Mouse (Mus musculus): ENCODE data around the gene Usp35. TPM values are rescaled to one million over a fixed set of nuclear protein-coding genes. Genes with fewer than 3 reads are reported as not detected.

The Usp35 gene
- polyA plus RNA-seq, 1 experiment from 2014 or later, result 2.8 TPM

- no peaks in the 10 kb centered on the region for H3K4me1 ChIP-seq (ENCODE audit: control insufficient read depth, insufficient read depth, low read length)
- H3K4me3 ChIP-seq (ENCODE audit: low read depth, low read length), result no peak overlapping the region
- ATAC-seq (ENCODE audit: insufficient read depth, low FRiP score, low TSS enrichment) (no peak), DNase-seq (ENCODE audit: low spot score) (no peak)
- no peaks in the 10 kb centered on the region for H3K36me3 ChIP-seq (ENCODE audit: control insufficient read depth, insufficient read depth, low read length)
- no peak overlapping the region for H3K27ac ChIP-seq (ENCODE audit: low read depth, low read length)
- no peak overlapping the region for H3K9ac ChIP-seq (ENCODE audit: low read length)
- H3K9me3 ChIP-seq (ENCODE audit: control insufficient read depth, low read length), result no peaks in the 10 kb centered on the region
- no peak overlapping the region for H3K4me2 ChIP-seq (ENCODE audit: low read depth)
- H3K27me3 ChIP-seq (ENCODE audit: control insufficient read depth, insufficient read depth, low read length), result no peaks in the 10 kb centered on the region
- WGBS, result 65% methylated on average over 5 of the region's 5 CpGs
These were observed 28.3 kb upstream of the Usp35 start for GRCm38 (mm10) chr7:97360166-97360565.

- ATAC-seq (ENCODE audit: insufficient read depth, low FRiP score, low TSS enrichment) (no peak), DNase-seq (ENCODE audit: low spot score) (no peak)
- no peak overlapping the region for H3K9ac ChIP-seq (ENCODE audit: low read length)
- no peaks in the 10 kb centered on the region for H3K9me3 ChIP-seq (ENCODE audit: control insufficient read depth, low read length)
- no peak overlapping the region for H3K4me2 ChIP-seq (ENCODE audit: low read depth)
- no peak overlapping the region for H3K4me3 ChIP-seq (ENCODE audit: low read depth, low read length)
- H3K36me3 ChIP-seq (ENCODE audit: control insufficient read depth, insufficient read depth, low read length), result no peaks in the 10 kb centered on the region
- WGBS, result 89% methylated on average over 4 of the region's 4 CpGs
- no peak overlapping the region for H3K27ac ChIP-seq (ENCODE audit: low read depth, low read length)
- no peaks in the 10 kb centered on the region for H3K4me1 ChIP-seq (ENCODE audit: control insufficient read depth, insufficient read depth, low read length)
- no peaks in the 10 kb centered on the region for H3K27me3 ChIP-seq (ENCODE audit: control insufficient read depth, insufficient read depth, low read length)
These were observed 26.5 kb upstream of the Usp35 start for GRCm38 (mm10) chr7:97358347-97358746.

GRCm38 (mm10) chr7:97357840-97358239 lies 26.0 kb upstream of the Usp35 start:
- Histone ChIP-seq H3K36me3 (ENCODE audit: control insufficient read depth, insufficient read depth, low read length) (no peaks in the 10 kb centered on the region), H3K9ac (ENCODE audit: low read length) (no peak overlapping the region), H3K4me1 (ENCODE audit: control insufficient read depth, insufficient read depth, low read length) (no peaks in the 10 kb centered on the region), H3K27ac (ENCODE audit: low read depth, low read length) (no peak overlapping the region), H3K9me3 (ENCODE audit: control insufficient read depth, low read length) (no peaks in the 10 kb centered on the region), H3K4me2 (ENCODE audit: low read depth) (no peak overlapping the region), H3K4me3 (ENCODE audit: low read depth, low read length) (no peak overlapping the region), H3K27me3 (ENCODE audit: control insufficient read depth, insufficient read depth, low read length) (no peaks in the 10 kb centered on the region)
- 74% methylated on average over 3 of the region's 3 CpGs for WGBS
- DNase-seq (ENCODE audit: low spot score) (no peak), ATAC-seq (ENCODE audit: insufficient read depth, low FRiP score, low TSS enrichment) (no peak)

DNA sequence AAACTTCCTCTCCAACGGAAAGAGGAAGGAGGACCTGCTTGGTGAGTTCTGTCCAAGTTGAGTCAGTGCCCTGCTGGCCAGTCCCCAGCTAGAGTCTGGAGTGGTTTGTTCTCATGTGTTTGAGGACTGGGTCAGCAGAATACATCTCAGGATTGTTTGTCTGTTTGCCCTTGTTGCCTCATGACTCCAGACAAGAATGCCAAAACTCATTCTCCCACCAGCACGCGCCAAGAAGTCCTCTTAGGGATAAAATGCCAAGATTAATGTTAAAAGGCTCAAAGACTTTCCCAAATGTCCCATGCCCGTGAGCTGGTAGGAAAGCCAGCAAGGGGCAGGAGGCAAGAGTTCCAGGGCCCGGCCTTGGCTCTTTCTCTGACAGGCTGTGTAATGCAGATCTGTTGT lies 25.1 kb upstream of the Usp35 start:
- Histone ChIP-seq H3K27ac (ENCODE audit: low read depth, low read length) (no peak overlapping the region), H3K27me3 (ENCODE audit: control insufficient read depth, insufficient read depth, low read length) (no peaks in the 10 kb centered on the region), H3K4me1 (ENCODE audit: control insufficient read depth, insufficient read depth, low read length) (no peaks in the 10 kb centered on the region), H3K9me3 (ENCODE audit: control insufficient read depth, low read length) (no peaks in the 10 kb centered on the region), H3K9ac (ENCODE audit: low read length) (no peak overlapping the region), H3K4me2 (ENCODE audit: low read depth) (no peak overlapping the region), H3K36me3 (ENCODE audit: control insufficient read depth, insufficient read depth, low read length) (no peaks in the 10 kb centered on the region), H3K4me3 (ENCODE audit: low read depth, low read length) (no peak overlapping the region)
- DNase-seq (ENCODE audit: low spot score) (no peak), ATAC-seq (ENCODE audit: insufficient read depth, low FRiP score, low TSS enrichment) (no peak)
- 85% methylated on average over 5 of the region's 5 CpGs for WGBS

DNA sequence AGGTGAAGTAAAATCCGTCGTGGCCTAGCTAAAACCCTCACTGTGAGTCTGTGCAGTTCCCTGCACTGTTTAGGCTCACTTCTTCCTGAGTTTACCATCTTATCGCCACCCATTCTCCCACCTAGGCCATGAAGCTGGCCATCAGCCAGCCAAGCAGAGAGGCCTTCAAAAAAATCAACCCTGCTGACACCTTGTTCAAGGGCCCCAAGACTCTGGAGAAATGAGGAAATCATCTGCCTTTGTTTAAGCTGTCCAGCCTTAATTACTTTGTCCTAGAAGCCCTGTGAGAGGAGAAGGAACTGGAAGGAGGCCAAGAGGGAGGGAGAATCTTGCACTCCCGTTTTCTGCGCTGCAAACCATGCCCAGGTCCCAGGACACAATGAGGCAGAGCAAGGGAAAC lies 24.4 kb upstream of the Usp35 start:
- no peaks in the 10 kb centered on the region for H3K27me3 ChIP-seq (ENCODE audit: control insufficient read depth, insufficient read depth, low read length)
- H3K9ac ChIP-seq (ENCODE audit: low read length), result no peak overlapping the region
- no peak overlapping the region for H3K4me2 ChIP-seq (ENCODE audit: low read depth)
- 89% methylated on average over 5 of the region's 5 CpGs for WGBS
- no peaks in the 10 kb centered on the region for H3K9me3 ChIP-seq (ENCODE audit: control insufficient read depth, low read length)
- DNase-seq (ENCODE audit: low spot score), result no peak
- no peaks in the 10 kb centered on the region for H3K36me3 ChIP-seq (ENCODE audit: control insufficient read depth, insufficient read depth, low read length)
- no peak overlapping the region for H3K27ac ChIP-seq (ENCODE audit: low read depth, low read length)
- ATAC-seq (ENCODE audit: insufficient read depth, low FRiP score, low TSS enrichment), result no peak
- no peak overlapping the region for H3K4me3 ChIP-seq (ENCODE audit: low read depth, low read length)
- H3K4me1 ChIP-seq (ENCODE audit: control insufficient read depth, insufficient read depth, low read length), result no peaks in the 10 kb centered on the region

DNA sequence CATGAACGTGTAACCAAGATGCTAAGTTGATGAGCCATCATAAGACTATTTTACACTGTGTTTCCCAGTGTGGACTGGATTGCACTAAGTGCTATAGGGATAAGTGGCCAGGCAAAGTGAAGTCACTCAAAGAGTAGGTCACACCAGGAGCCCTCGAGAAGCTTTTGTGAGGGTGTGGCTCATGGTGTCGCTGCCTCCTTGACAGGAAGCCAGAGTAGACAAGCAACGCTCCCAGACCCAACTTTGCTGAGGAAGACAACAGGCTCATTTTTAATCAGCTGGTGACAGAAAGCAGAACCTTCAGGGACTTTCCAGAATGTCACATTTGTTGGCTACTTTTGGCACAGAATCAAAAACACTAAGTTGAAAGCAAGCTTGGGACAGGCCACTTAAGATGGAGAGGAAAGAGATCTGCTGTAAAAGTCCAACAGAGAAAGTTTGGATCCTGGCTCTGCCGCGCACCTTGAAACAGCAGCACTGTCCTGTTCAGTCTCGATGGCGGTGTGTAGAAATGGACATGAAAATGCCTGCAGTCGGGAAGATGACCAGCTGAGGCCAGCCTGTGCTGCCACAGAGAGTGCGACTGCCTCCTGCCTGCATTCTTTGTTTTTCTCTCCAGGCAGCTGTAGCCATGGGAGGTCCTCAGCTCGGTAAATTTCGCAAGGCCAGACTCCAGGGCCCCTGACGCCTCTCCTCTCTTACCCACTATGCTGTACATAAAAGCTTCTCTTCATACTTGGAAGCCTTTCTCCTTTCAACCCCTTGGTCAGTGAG lies 23.4 kb upstream of the Usp35 start:
- no peak for ATAC-seq (ENCODE audit: insufficient read depth, low FRiP score, low TSS enrichment)
- no peaks in the 10 kb centered on the region for H3K36me3 ChIP-seq (ENCODE audit: control insufficient read depth, insufficient read depth, low read length)
- no peaks in the 10 kb centered on the region for H3K4me1 ChIP-seq (ENCODE audit: control insufficient read depth, insufficient read depth, low read length)
- no peak for DNase-seq (ENCODE audit: low spot score)
- no peak overlapping the region for H3K4me3 ChIP-seq (ENCODE audit: low read depth, low read length)
- no peaks in the 10 kb centered on the region for H3K27me3 ChIP-seq (ENCODE audit: control insufficient read depth, insufficient read depth, low read length)
- H3K27ac ChIP-seq (ENCODE audit: low read depth, low read length), result no peak overlapping the region
- H3K9ac ChIP-seq (ENCODE audit: low read length), result no peak overlapping the region
- WGBS, result 42% methylated on average over 13 of the region's 13 CpGs
- no peak overlapping the region for H3K4me2 ChIP-seq (ENCODE audit: low read depth)
- H3K9me3 ChIP-seq (ENCODE audit: control insufficient read depth, low read length), result no peaks in the 10 kb centered on the region

GRCm38 (mm10) chr7:97353356-97353755 lies 21.5 kb upstream of the Usp35 start:
- 84% methylated on average over 6 of the region's 6 CpGs for WGBS
- ATAC-seq (ENCODE audit: insufficient read depth, low FRiP score, low TSS enrichment), result no peak
- DNase-seq (ENCODE audit: low spot score), result no peak
- Histone ChIP-seq H3K27ac (ENCODE audit: low read depth, low read length) (no peak overlapping the region), H3K36me3 (ENCODE audit: control insufficient read depth, insufficient read depth, low read length) (no peaks in the 10 kb centered on the region), H3K4me2 (ENCODE audit: low read depth) (no peak overlapping the region), H3K4me1 (ENCODE audit: control insufficient read depth, insufficient read depth, low read length) (no peaks in the 10 kb centered on the region), H3K9ac (ENCODE audit: low read length) (no peak overlapping the region), H3K27me3 (ENCODE audit: control insufficient read depth, insufficient read depth, low read length) (no peaks in the 10 kb centered on the region), H3K4me3 (ENCODE audit: low read depth, low read length) (no peak overlapping the region), H3K9me3 (ENCODE audit: control insufficient read depth, low read length) (no peaks in the 10 kb centered on the region)

DNA sequence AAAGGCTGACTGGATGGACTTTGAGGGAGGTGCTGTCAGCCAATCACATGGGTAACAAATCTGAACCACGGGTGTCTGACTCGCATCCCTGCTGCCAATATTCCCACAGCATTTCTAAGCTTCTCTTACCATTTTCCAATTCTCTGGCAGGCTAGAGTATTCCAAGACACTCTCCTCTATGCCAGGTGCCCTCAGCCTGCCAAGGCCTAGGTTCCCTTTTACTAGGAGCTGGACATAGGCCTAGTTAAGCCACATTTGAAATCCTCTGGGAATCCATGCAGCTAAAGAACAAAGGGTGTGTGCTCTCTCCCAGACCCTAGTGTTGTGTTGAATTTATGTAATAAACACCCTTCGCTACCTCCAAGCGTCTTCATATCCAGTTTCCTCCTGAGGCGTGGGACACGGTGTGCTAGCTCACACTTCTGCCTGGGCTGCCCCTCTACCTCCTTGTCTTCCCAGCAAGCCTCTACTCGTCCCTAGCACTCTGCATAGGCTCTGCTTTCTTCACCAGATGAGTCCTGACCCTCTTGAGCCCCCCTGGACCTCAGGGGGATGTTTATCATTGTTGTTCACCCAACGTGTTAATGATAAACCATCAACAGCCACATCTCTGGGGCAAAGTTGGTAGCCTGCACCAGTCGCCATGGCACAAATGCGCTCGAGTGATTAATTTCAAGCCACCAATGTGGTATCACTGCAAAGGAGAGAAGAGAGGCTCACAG lies 20.1 kb upstream of the Usp35 start:
- H3K27ac ChIP-seq (ENCODE audit: low read depth, low read length), result no peak overlapping the region
- no peak overlapping the region for H3K4me2 ChIP-seq (ENCODE audit: low read depth)
- no peaks in the 10 kb centered on the region for H3K36me3 ChIP-seq (ENCODE audit: control insufficient read depth, insufficient read depth, low read length)
- 88% methylated on average over 11 of the region's 11 CpGs for WGBS
- no peaks in the 10 kb centered on the region for H3K4me1 ChIP-seq (ENCODE audit: control insufficient read depth, insufficient read depth, low read length)
- no peaks in the 10 kb centered on the region for H3K27me3 ChIP-seq (ENCODE audit: control insufficient read depth, insufficient read depth, low read length)
- ATAC-seq (ENCODE audit: insufficient read depth, low FRiP score, low TSS enrichment) (no peak), DNase-seq (ENCODE audit: low spot score) (no peak)
- H3K9me3 ChIP-seq (ENCODE audit: control insufficient read depth, low read length), result no peaks in the 10 kb centered on the region
- H3K9ac ChIP-seq (ENCODE audit: low read length), result no peak overlapping the region
- H3K4me3 ChIP-seq (ENCODE audit: low read depth, low read length), result no peak overlapping the region

DNA sequence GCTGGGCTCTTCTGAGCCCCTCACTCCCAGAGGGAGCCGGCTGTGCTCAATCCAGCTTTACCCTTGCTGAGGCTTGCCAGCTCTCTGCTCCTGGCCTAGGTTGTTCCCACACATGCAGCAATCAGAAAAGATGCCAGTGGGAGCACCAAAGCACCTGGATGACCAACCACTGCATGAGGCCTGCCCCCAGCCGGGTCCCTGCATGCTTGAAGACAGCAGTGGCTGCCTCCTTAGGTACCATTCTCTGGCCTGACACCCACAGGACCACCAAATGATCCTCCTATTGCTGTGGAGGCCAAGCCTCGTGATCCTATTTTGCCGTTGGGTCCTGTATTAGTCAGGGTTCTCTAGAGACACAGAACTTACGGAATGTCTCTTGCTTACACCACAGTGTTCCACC lies 19.1 kb upstream of the Usp35 start:
- 87% methylated on average over 5 of the region's 5 CpGs for WGBS
- Histone ChIP-seq H3K36me3 (ENCODE audit: control insufficient read depth, insufficient read depth, low read length) (no peaks in the 10 kb centered on the region), H3K4me1 (ENCODE audit: control insufficient read depth, insufficient read depth, low read length) (no peaks in the 10 kb centered on the region), H3K27ac (ENCODE audit: low read depth, low read length) (no peak overlapping the region), H3K27me3 (ENCODE audit: control insufficient read depth, insufficient read depth, low read length) (no peaks in the 10 kb centered on the region), H3K9me3 (ENCODE audit: control insufficient read depth, low read length) (no peaks in the 10 kb centered on the region), H3K4me3 (ENCODE audit: low read depth, low read length) (no peak overlapping the region), H3K9ac (ENCODE audit: low read length) (no peak overlapping the region), H3K4me2 (ENCODE audit: low read depth) (no peak overlapping the region)
- ATAC-seq (ENCODE audit: insufficient read depth, low FRiP score, low TSS enrichment) (no peak), DNase-seq (ENCODE audit: low spot score) (no peak)
